Mouse (Mus musculus) heart, postnatal 0 days (tissue): ENCODE results near the gene Phka2. TPM values are rescaled to one million over a fixed set of nuclear protein-coding genes. Genes with fewer than 3 reads are reported as not detected.

Experiments used
- ATAC-seq: fragments of 200-750 bp; cut with Nextera tagmentation; 2 replicates; pipeline ENCODE4 v1.8.0; 2017; ENCODE audit warnings: low read depth, moderate number of reproducible peaks, moderate library complexity; ENCODE audit not compliant: insufficient read depth
- DNase-seq: peaks from one replicate; pipeline ENCODE4 v3.0.0-alpha.2; 2016; ENCODE audit warnings: low spot score
- H3K27ac ChIP-seq: fragments of 300-500 bp; sonication (generic); 2 replicates; pipeline ENCODE4 v1.5.1; 2014; ENCODE audit warnings: low read depth, mild to moderate bottlenecking
- H3K27me3 ChIP-seq: fragments of 300-500 bp; sonication (generic); 2 replicates; pipeline ENCODE4 v1.6.1; 2014; ENCODE audit warnings: low read length, mixed read lengths; ENCODE audit not compliant: control insufficient read depth, insufficient read depth
- H3K36me3 ChIP-seq: fragments of 300-500 bp; sonication (generic); replicated peaks from 2 replicates; pipeline ENCODE4 v1.6.1; 2014; ENCODE audit warnings: low read length, mixed read lengths; ENCODE audit not compliant: control insufficient read depth, insufficient read depth
- H3K4me1 ChIP-seq: fragments of 300-500 bp; sonication (generic); 2 replicates; pipeline ENCODE4 v1.6.1; 2014; ENCODE audit warnings: antibody characterized with exemption; ENCODE audit not compliant: control insufficient read depth, insufficient read depth
- H3K4me2 ChIP-seq: fragments of 300-500 bp; sonication (generic); 2 replicates; pipeline ENCODE4 v1.6.1; 2014; ENCODE audit warnings: low read depth, mild to moderate bottlenecking, low read length, moderate library complexity
- H3K4me3 ChIP-seq: fragments of 300-500 bp; sonication (generic); 2 replicates; pipeline ENCODE4 v1.5.1; 2014; ENCODE audit warnings: low read depth, low read length
- H3K9ac ChIP-seq: fragments of 300-500 bp; sonication (generic); replicated peaks from 2 replicates; pipeline ENCODE4 v1.6.1; 2014; ENCODE audit warnings: low read depth, low read length, mixed read lengths
- H3K9me3 ChIP-seq: fragments of 300-500 bp; sonication (generic); replicated peaks from 2 replicates; pipeline ENCODE4 v1.6.1; 2016; ENCODE audit warnings: low read length; ENCODE audit not compliant: control insufficient read depth
- CTCF ChIP-seq: IDR thresholded peaks from 2 replicates; pipeline ENCODE4 v1.5.1; 2016; ENCODE audit warnings: antibody characterized with exemption, control low read depth, low read depth
- EP300 ChIP-seq: IDR thresholded peaks from 2 replicates; pipeline ENCODE4 v1.6.1; 2016; ENCODE audit warnings: antibody characterized with exemption, low read depth
- WGBS: fragments of 180-500 bp; shearing (Covaris S2); extraction: QIAGEN DNeasy Blood & Tissue Kit; methylation state at CpG from one replicate; pipeline ENCODE4 v1.1.7; 2014; 5-methylcytosine and 5-hydroxymethylcytosine counted together
- polyA plus RNA-seq: library from polyadenylated mRNA; unstranded; fragments of >200 nt; fragmentation: Nextera tagmentation; extraction: Ambion mirVana; gene quantifications from 2 replicates; pipeline ENCODE4 v1.2.1, GENCODE M21; 2015
- total RNA-seq: library from RNA; depleted of rRNA; stranded (reverse); fragments of >200 nt; gene quantifications from 2 replicates; pipeline ENCODE4 v1.2.3, GENCODE M21; 2014; ENCODE audit warnings: low replicate concordance

Phka2 gene
- total and polyA plus RNA-seq, 2 experiments from 2014 or later, result 15.5 to 57.3 TPM

DNA sequence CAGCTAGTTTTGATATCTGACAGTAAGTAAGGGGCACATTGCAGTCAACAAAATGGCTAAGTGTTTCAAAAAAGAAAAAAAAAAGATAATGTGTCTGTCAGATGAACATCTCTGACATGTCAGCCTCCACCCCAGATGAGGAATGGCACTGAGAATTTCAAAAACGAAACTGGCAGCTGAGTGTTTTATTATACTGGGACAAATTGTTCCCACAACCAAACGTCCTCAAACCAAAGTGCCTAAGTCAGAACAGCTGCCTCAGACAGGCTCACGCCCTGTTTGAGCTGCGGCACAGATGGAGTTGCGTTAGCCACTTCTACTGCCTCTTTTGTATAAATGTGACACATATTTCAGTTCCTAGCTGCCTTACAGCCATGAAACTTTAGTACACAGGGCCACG lies 7.0 kb upstream of the Phka2 start:
- TF ChIP-seq EP300, result no peak
- no peak for TF ChIP-seq CTCF
- Histone ChIP-seq H3K4me3 (no peak overlapping the region), H3K9ac (no peak overlapping the region), H3K4me1 (no peaks in the 10 kb centered on the region), H3K27me3 (no peaks in the 10 kb centered on the region), H3K4me2 (no peak overlapping the region), H3K36me3 (no peaks in the 10 kb centered on the region), H3K27ac (no peak overlapping the region), H3K9me3 (no peaks in the 10 kb centered on the region)
- 65% methylated on average over 6 of the region's 6 CpGs for WGBS
- no peak for DNase-seq
- ATAC-seq, result no peak

DNA sequence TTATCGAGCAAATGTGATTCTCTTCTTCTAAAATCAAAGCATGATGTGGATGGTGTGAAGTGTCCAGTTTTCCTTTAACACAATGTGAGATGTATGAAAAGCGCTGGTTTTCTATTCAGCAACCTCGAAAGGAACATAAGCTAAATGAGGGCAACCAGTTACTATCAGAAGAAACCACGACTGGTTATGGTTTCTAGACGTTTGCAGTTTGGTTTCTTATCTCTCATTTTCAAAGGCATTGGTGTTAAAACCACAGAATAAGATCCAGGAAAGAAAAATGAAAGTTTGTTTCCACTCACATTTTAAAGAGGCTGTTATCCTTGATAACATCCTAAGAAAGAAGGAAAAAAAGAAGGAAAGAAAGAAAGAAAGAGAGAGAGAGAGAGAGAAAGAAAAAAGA lies 5.5 kb upstream of the Phka2 start:
- Histone ChIP-seq H3K4me2 (no peak overlapping the region), H3K4me3 (no peak overlapping the region), H3K9me3 (no peaks in the 10 kb centered on the region), H3K4me1 (no peaks in the 10 kb centered on the region), H3K9ac (no peak overlapping the region), H3K36me3 (no peaks in the 10 kb centered on the region), H3K27ac (no peak overlapping the region), H3K27me3 (no peaks in the 10 kb centered on the region)
- 59% methylated on average over 5 of the region's 5 CpGs for WGBS
- ATAC-seq, result no peak
- DNase-seq, result no peak
- TF ChIP-seq EP300 (no peak), CTCF (no peak)

- Histone ChIP-seq H3K27ac (peak overlapping the region; percentile 86), H3K4me2 (no peak overlapping the region), H3K9me3 (no peaks in the 10 kb centered on the region), H3K9ac (no peak overlapping the region), H3K4me1 (no peaks in the 10 kb centered on the region), H3K36me3 (no peaks in the 10 kb centered on the region), H3K27me3 (no peaks in the 10 kb centered on the region), H3K4me3 (no peak overlapping the region)
- 51% methylated on average over 3 of the region's 3 CpGs for WGBS
- ATAC-seq, result no peak
- DNase-seq, result no peak
- TF ChIP-seq CTCF (no peak), EP300 (no peak)
Observed at GRCm38 (mm10) chrX:160501095-160501494, 871 bp upstream of the Phka2 start.

- Histone ChIP-seq H3K27ac (peak overlapping the region; percentile 86), H3K9ac (no peak overlapping the region)
Observed at GRCm38 (mm10) chrX:160501687-160502047, 299 bp upstream of the Phka2 start.

DNA sequence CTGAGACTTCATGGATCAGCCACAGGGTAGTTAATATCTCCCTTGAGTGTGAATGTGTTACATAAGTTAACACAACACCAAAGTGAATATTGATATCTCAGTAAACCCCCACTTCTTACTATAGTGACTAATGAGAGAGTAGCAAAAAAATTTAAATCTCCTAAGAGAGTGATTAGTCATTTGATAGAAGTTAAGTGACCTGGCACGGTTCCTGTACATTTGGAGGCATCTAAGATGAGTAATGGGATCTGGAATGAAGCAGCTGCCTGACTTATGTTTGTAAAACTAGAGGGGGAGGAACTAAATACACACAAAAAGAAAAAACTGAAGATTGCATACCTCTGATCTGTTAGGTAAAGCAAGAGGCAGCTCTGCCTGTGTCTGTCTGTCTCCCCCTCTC lies 7.1 kb downstream of the Phka2 start:
- H3K27me3 ChIP-seq, result no peaks in the 10 kb centered on the region
- no peaks in the 10 kb centered on the region for H3K36me3 ChIP-seq
- no peak overlapping the region for H3K4me3 ChIP-seq
- DNase-seq (no peak), ATAC-seq (no peak)
- H3K4me2 ChIP-seq, result no peak overlapping the region
- WGBS, result 59% methylated on average over 1 of the region's 1 CpGs
- H3K9ac ChIP-seq, result no peak overlapping the region
- no peak for TF ChIP-seq EP300
- TF ChIP-seq CTCF, result no peak
- no peaks in the 10 kb centered on the region for H3K9me3 ChIP-seq
- H3K4me1 ChIP-seq, result no peaks in the 10 kb centered on the region
- no peak overlapping the region for H3K27ac ChIP-seq

More at GRCm38 (mm10) chrX:160501687-160502047, 299 bp upstream of the Phka2 start:
- no peaks in the 10 kb centered on the region for H3K9me3 ChIP-seq
- 24% methylated on average over 12 of the region's 12 CpGs for WGBS
- peak overlapping the region; percentile 72 for H3K4me2 ChIP-seq
- ATAC-seq, result peak; percentile 45
- H3K36me3 ChIP-seq, result no peaks in the 10 kb centered on the region
- TF ChIP-seq EP300 (no peak), CTCF (no peak)
- H3K4me1 ChIP-seq, result no peaks in the 10 kb centered on the region
- H3K27me3 ChIP-seq, result no peaks in the 10 kb centered on the region
- DNase-seq, result no peak
- H3K4me3 ChIP-seq, result peak overlapping the region; percentile 54

- Histone ChIP-seq H3K36me3 (no peaks in the 10 kb centered on the region), H3K9ac (no peak overlapping the region), H3K4me1 (no peaks in the 10 kb centered on the region), H3K27me3 (no peaks in the 10 kb centered on the region), H3K4me3 (no peak overlapping the region), H3K27ac (no peak overlapping the region), H3K9me3 (no peaks in the 10 kb centered on the region), H3K4me2 (no peak overlapping the region)
- ATAC-seq, result no peak
- WGBS, result 51% methylated on average over 2 of the region's 2 CpGs
- no peak for DNase-seq
- TF ChIP-seq EP300 (no peak), CTCF (no peak)
Observed at GRCm38 (mm10) chrX:160510197-160510596, 8.2 kb downstream of the Phka2 start.
